Mouse (Mus musculus): ENCODE results near the gene Synj2. TPM values are rescaled to one million over a fixed set of nuclear protein-coding genes. Genes with fewer than 3 reads are reported as not detected.

Gene Synj2
- 1.6 and 2.4 TPM in 2 replicates for polyA plus RNA-seq (2012; rRNA removed)

DNA sequence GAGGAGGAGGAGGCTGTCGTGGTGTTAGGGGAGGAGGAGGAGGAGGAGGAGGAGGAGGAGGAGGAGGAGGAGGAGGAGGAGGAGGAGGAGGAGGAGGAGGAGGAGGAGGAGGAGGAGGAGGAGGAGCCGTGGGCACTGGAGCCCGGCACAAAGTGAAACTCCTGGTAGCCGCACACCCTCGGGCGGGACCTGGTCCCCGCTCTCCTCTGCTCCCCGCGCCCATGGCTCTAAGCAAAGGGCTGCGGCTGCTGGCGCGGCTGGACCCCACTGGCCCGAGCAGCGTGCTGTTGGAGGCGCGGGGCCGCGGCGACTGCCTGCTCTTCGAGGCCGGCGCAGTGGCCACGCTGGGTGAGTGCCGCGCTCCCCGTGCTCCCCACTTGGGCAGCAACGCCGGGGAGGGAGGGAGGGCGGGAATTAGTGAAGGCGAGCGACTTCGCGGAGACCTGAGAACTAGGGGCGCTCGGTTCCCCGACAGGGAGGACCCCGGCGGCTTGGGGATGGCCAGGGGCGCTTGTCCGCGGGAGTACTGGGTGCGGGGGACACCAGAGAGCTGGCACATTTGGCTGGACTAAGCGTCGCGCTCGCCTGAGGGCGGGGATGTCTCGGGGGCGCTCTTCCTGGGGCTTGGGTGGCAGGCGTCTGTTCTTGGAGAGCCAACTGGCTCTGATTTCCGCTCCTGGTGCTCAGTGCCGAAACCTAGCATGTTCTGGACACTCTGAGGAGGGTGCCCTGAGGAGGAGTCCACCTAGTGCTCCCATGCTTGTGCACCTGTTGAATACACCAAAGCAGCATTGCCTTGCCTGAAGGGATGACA, at the start of gene Synj2:
Gene Synj2 (plus strand): TSS at position 51 of the 814 bp plus-strand sequence.
- TF ChIP-seq POLR2A (IDR thresholded peaks at IDR 0.05; ENCODE audit: low read depth, low read length) (no peak), CTCF (IDR thresholded peaks at IDR 0.05; ENCODE audit: extremely low read depth, insufficient read depth, insufficient read length, insufficient replicate concordance) (no peak)
- no peaks in the 10 kb centered on the region; the same call in 1 of the 2 replicates for H3K27me3 ChIP-seq (ENCODE audit: control insufficient read depth, insufficient read depth, low read length)
- peaks cover 3% of the 10 kb centered on the region for H3K4me1 ChIP-seq (ENCODE audit: control insufficient read depth, insufficient read depth, insufficient read length)
- peak within 1 kb of the TSS; percentile 66 for H3K4me3 ChIP-seq (ENCODE audit: extremely low read depth, insufficient read depth, insufficient read length)
- no peak within 1 kb of the TSS for H3K27ac ChIP-seq (ENCODE audit: insufficient read depth, low read length)
- peak in 1 of 2 experiments; percentile 33 for DNase-seq (ENCODE audit: low read depth in 1 of 2, low spot score in 2 of 2)
- 3% methylated on average over 50 of the region's 52 CpGs for WGBS
- no peaks in the 10 kb centered on the region for H3K36me3 ChIP-seq (ENCODE audit: control insufficient read depth, insufficient read depth, low read length)

DNA sequence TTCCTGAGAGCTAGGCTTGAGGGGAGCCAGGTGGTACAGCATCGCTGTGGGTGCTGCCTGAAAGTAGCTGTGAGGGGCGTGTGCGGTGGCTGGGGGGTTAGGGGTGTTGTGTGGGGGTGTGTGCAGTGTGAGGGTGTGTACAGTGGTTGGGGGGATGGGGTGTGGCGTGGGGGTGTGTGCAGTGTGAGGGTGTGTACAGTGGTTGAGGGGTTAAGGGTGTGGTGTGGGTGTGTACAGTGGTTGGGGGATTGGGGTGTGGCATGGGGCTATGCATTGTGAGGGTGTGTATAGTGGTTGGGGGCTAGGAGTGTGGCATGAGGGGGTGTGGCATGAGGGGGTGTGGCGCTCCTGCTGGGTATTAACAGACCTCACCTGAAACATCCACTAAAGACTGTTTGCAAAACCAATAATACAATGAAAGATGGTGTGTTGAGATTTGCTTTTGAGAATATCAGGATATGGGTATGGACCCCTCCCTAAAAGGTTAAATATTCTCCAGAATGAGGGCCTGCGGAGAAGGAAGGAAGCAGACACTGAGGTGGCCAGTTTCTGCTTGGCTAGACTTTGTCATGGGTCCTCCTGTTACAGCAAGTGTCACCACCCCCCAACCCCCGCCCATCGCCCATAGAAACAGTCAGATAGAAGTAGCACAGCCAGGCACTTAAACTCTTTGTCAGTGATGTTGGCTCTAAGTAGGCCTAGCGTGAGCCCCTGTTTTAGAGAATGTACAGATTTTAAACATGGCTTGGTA, 49.0 kb upstream of the Synj2 start:
- H3K27ac ChIP-seq (ENCODE audit: insufficient read depth, low read length): no peak overlapping the region
- 86% methylated on average over 9 of the region's 9 CpGs for WGBS

DNA sequence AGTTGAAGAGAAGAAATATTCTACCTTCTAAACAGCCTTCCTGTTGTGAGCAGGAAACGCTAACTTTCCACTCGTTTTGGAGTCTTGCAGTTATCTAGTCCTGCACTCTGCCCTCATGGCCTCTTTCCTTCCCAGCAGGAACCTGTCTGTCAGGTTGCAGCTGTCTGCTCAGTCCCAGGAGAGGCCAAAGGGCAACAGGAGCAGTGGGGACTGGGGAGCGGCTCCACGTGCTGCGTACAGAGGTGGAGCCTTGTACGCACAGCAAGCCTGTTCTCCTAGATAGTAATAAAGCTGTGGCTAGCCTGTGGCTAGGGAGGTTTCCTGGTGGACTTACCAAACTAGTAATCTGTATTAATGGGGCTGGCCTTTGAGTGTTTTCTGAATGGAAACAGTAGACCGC, 48.0 kb upstream of the Synj2 start:
- whole genome bisulfite sequencing: 27% methylated on average over 7 of the region's 7 CpGs
- H3K4me1 ChIP-seq (ENCODE audit: control insufficient read depth, insufficient read depth, insufficient read length): peaks cover 8% of the 10 kb centered on the region; the same call in 1 of the 2 replicates

More for the DNA sequence above, 49.0 kb upstream of the Synj2 start:
- TF ChIP-seq POLR2A (IDR thresholded peaks at IDR 0.05; ENCODE audit: low read depth, low read length): no peak
- TF ChIP-seq CTCF (IDR thresholded peaks at IDR 0.05; ENCODE audit: extremely low read depth, insufficient read depth, insufficient read length, insufficient replicate concordance): no peak
- Histone ChIP-seq H3K4me3 (ENCODE audit: extremely low read depth, insufficient read depth, insufficient read length) (no peak overlapping the region), H3K27me3 (ENCODE audit: control insufficient read depth, insufficient read depth, low read length) (no peaks in the 10 kb centered on the region), H3K4me1 (ENCODE audit: control insufficient read depth, insufficient read depth, insufficient read length) (peaks cover 9% of the 10 kb centered on the region), H3K36me3 (ENCODE audit: control insufficient read depth, insufficient read depth, low read length) (peaks cover 2% of the 10 kb centered on the region; the same call in 1 of the 2 replicates)
- no peak for DNase-seq (ENCODE audit: low read depth in 1 of 2, low spot score in 2 of 2)

DNA sequence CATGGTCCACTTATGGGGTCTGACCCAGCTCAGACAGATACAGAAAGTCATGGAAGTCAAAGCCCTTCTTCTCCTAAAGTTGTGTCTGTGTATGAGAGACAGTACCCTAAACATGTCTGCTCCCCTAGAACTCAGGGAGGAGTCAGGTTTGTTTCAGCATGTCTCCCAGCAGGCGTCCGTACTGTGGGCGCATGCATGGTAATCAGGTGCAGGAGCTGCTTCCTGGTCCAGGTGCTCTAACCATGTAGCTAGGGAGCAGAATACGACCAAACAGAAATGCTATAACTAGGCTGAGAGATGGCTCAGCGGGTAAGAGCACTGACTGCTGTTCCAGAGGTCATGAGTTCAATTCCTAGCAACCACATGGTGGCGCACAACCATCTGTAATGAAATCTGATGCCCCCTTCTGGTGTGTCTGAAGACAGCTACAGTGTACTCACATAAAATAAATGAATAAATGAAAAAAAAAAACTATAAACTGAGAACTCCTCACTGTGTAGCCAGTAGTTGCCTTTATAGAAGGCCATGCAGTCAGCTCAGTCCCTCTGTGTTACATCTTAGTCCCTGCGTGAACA, 47.4 kb upstream of the Synj2 start:
- WGBS: 78% methylated on average over 7 of the region's 7 CpGs
- H3K4me3 ChIP-seq (ENCODE audit: extremely low read depth, insufficient read depth, insufficient read length): no peak overlapping the region
- TF ChIP-seq POLR2A (IDR thresholded peaks at IDR 0.05; ENCODE audit: low read depth, low read length) (no peak), CTCF (IDR thresholded peaks at IDR 0.05; ENCODE audit: extremely low read depth, insufficient read depth, insufficient read length, insufficient replicate concordance) (no peak)
- no peak for DNase-seq (ENCODE audit: low read depth in 1 of 2, low spot score in 2 of 2)
- peaks cover 11% of the 10 kb centered on the region; the same call in 1 of the 2 replicates for H3K4me1 ChIP-seq (ENCODE audit: control insufficient read depth, insufficient read depth, insufficient read length)
- H3K27me3 ChIP-seq (ENCODE audit: control insufficient read depth, insufficient read depth, low read length): no peaks in the 10 kb centered on the region
- peaks cover 2% of the 10 kb centered on the region; the same call in 1 of the 2 replicates for H3K36me3 ChIP-seq (ENCODE audit: control insufficient read depth, insufficient read depth, low read length)
- peak overlapping the region; percentile 45; the same call in 1 of the 2 replicates for H3K27ac ChIP-seq (ENCODE audit: insufficient read depth, low read length)

More for the DNA sequence above, 48.0 kb upstream of the Synj2 start:
- TF ChIP-seq POLR2A (IDR thresholded peaks at IDR 0.05; ENCODE audit: low read depth, low read length): no peak
- TF ChIP-seq CTCF (IDR thresholded peaks at IDR 0.05; ENCODE audit: extremely low read depth, insufficient read depth, insufficient read length, insufficient replicate concordance): no peak
- Histone ChIP-seq H3K27me3 (ENCODE audit: control insufficient read depth, insufficient read depth, low read length) (no peaks in the 10 kb centered on the region), H3K27ac (ENCODE audit: insufficient read depth, low read length) (peak overlapping the region; percentile 45), H3K4me3 (ENCODE audit: extremely low read depth, insufficient read depth, insufficient read length) (no peak overlapping the region), H3K36me3 (ENCODE audit: control insufficient read depth, insufficient read depth, low read length) (peaks cover 2% of the 10 kb centered on the region; the same call in 1 of the 2 replicates)
- DNase-seq (ENCODE audit: low read depth in 1 of 2, low spot score in 2 of 2): no peak

DNA sequence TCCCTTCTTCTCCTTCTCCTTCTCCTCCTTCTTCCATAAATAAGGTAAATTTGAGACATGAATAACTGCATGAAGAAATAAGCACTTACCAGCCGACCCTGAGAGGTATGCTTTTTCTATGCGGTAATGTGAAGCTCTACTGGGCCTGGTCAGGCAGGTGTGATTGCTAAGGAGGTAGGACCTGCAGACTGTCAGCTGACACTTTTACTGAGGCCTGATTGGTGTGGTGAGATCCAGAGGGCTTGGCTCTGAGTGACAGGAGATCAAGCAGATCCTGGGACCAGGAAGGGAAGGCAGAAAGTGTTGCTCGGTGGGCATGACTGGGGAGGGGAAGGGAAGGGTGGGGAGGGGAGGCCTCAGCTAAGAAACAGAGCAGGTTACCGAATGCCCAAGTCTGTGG, 45.0 kb upstream of the Synj2 start:
- Histone ChIP-seq H3K27me3 (ENCODE audit: control insufficient read depth, insufficient read depth, low read length) (no peaks in the 10 kb centered on the region), H3K27ac (ENCODE audit: insufficient read depth, low read length) (no peak overlapping the region), H3K36me3 (ENCODE audit: control insufficient read depth, insufficient read depth, low read length) (peaks cover 9% of the 10 kb centered on the region), H3K4me3 (ENCODE audit: extremely low read depth, insufficient read depth, insufficient read length) (no peak overlapping the region), H3K4me1 (ENCODE audit: control insufficient read depth, insufficient read depth, insufficient read length) (peaks cover 11% of the 10 kb centered on the region; the same call in 1 of the 2 replicates)
- 79% methylated on average over 4 of the region's 4 CpGs for WGBS
- DNase-seq (ENCODE audit: low read depth in 1 of 2, low spot score in 2 of 2): no peak
- no peak for TF ChIP-seq POLR2A (IDR thresholded peaks at IDR 0.05; ENCODE audit: low read depth, low read length)
- TF ChIP-seq CTCF (IDR thresholded peaks at IDR 0.05; ENCODE audit: extremely low read depth, insufficient read depth, insufficient read length, insufficient replicate concordance): no peak

DNA sequence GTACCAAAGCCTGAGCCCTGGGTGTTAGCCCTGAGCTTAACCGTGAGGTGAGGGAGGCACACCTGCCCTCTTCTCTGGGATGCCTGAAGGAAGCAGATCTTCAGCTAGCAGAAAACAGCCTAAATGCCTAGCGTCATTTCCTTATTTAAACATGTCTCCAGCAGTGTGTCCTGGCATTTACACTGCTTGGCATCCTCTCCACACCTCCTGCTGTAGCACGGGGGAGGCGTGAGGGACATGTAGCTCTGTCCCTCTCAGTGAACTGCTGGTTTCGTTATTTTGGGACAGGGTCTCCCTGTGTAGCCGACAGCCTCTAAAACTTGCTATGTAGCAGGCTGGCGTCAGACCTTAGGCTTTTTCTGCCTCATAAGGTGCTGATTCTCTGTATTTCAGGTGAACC, 44.5 kb upstream of the Synj2 start:
- peak overlapping the region; percentile 87; the same call in 1 of the 2 replicates for H3K27ac ChIP-seq (ENCODE audit: insufficient read depth, low read length)
- no peaks in the 10 kb centered on the region for H3K27me3 ChIP-seq (ENCODE audit: control insufficient read depth, insufficient read depth, low read length)
- no peak for DNase-seq (ENCODE audit: low read depth in 1 of 2, low spot score in 2 of 2)
- TF ChIP-seq CTCF (IDR thresholded peaks at IDR 0.05; ENCODE audit: extremely low read depth, insufficient read depth, insufficient read length, insufficient replicate concordance) (no peak), POLR2A (IDR thresholded peaks at IDR 0.05; ENCODE audit: low read depth, low read length) (no peak)
- peaks cover 9% of the 10 kb centered on the region for H3K36me3 ChIP-seq (ENCODE audit: control insufficient read depth, insufficient read depth, low read length)
- 90% methylated on average over 7 of the region's 7 CpGs for WGBS
- peaks cover 11% of the 10 kb centered on the region; the same call in 1 of the 2 replicates for H3K4me1 ChIP-seq (ENCODE audit: control insufficient read depth, insufficient read depth, insufficient read length)
- no peak overlapping the region for H3K4me3 ChIP-seq (ENCODE audit: extremely low read depth, insufficient read depth, insufficient read length)
